Mouse (Mus musculus) kidney, adult 9 months (tissue): ENCODE results near the gene Hist1h4i.
"Not testable (repeated sequence)": the region's sequence is repeated elsewhere in the genome, so short reads cannot be mapped to it uniquely, and the experiment has no call there.

Experiments
- DNase-seq: peaks from one replicate; pipeline ENCODE4 v3.0.0; 2022

Hist1h4i gene

GRCm38 (mm10) chr13:22041142-22041536 is at the start of gene Hist1h4i:
TSS of gene Hist1h4i (minus strand) at chr13:22041362.
- peak; percentile 95 for DNase-seq

GRCm38 (mm10) chr13:22084140-22084539 is 43.0 kb upstream of the Hist1h4i start, which contains the start of gene Vmn1r188:
TSS of gene Vmn1r188 (plus strand) at chr13:22084440.
- DNase-seq = not testable (repeated sequence)

DNA sequence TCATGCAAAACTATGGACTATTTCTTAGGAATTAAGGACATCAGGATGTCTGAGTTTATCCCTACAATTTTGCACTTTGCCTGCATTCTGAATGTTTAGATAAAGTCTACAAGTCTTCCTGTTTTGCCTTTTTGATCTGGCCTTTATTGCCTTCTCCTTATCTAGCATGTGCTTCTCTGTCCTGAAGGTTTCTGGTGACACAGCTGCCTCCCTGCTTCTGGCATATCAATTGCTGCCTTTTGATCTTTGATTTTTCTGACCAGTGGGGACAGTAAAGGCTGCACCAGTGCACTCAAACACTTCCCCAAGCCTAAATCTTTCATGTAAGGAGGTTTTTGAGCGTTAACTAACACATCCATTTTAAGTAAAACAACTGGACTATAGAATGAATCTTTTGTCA is 22.3 kb upstream of the Hist1h4i start:
- no peak for DNase-seq

DNA sequence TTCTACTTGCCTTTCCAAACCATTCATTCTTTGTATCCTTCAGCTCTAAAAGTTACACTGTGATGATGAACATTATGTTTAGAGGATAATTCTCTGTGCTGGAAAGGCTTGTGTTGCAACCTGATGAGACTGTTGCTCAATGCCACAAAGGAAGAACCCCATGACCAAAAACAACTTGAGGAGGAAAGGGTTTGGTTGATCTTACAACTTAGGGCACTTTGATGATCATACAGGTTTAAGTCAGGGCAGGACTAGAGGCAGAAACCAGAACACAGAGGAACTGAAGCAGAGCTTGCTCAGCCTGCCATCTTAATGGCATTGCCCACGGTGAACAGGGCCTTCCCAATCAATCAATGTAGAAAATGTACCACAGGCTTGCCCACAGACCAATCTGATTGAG is 20.3 kb upstream of the Hist1h4i start:
- no peak for DNase-seq

DNA sequence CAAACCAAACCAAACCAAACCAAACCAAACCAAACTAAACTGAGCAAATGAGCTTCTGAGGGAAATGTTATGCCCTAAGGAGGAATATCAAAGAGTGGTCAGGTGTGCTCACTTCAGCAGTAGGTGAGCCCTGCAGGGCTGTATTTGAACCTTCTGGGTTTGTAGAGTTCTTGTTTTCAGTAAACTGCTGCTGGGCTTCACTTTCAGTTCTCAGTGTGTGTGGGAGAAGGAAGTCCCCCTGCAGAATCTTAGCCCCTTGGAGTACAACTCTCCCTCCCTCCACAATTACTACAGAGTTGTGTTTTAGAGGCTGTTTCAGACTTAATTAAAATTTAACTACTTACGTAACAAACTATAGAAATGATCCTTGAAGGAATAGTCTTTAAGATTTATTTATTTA is 12.6 kb upstream of the Hist1h4i start:
- DNase-seq = no peak

GRCm38 (mm10) chr13:22051523-22051859 is 10.3 kb upstream of the Hist1h4i start:
- DNase-seq = no peak

DNA sequence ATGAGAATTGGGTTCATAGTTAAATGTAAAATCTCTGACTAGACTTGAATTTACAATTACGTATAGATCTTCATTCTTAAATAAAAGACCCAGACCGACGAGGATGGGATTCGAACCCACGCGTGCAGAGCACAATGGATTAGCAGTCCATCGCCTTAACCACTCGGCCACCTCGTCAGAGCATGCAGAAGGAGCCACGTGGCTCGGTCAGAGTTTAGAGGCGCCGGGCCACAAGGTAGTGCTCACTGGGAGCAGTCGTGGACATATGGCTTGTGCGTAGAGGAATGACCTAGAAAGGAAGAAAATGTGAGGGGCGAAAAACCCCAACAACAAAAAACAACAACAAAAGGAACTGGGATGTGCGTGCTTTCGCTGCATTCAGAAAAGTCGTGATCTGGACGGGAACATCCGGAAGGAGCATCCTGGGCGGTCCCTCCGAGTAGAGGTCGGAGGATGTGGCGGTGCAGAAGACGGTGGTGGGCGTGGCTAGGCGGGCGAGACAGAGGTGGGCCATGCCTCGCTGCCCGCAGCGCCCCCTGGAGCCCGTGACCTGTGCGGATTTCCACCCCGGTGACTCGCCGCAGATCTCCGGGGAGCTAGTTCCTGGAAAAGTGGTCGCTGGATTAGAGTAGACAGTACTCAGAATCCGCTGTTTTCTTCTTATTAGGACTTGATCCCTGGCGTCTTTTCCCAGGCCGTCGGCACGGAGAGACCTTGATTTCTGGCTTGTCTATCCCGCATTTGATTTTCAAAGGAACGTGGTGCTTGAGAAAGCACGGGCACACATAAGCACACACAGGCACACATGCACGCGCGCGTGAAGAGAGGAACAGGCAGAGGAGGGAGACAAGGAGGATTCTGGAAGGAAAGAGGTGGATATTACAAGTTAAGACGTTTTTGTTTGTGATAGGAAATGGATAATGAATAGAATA is 9.7 kb upstream of the Hist1h4i start:
- DNase-seq = peak; percentile 84

GRCm38 (mm10) chr13:22049737-22050440 is 8.7 kb upstream of the Hist1h4i start:
- DNase-seq = no peak

- no peak for DNase-seq
Measured at GRCm38 (mm10) chr13:22049041-22049440, 7.9 kb upstream of the Hist1h4i start.

- DNase-seq = no peak
Measured at GRCm38 (mm10) chr13:22045311-22045710, 4.1 kb upstream of the Hist1h4i start.

- no peak for DNase-seq
Measured at GRCm38 (mm10) chr13:22044432-22045155, 3.4 kb upstream of the Hist1h4i start.

- peak; percentile 73 for DNase-seq
Measured at GRCm38 (mm10) chr13:22043503-22044431, 2.6 kb upstream of the Hist1h4i start.

GRCm38 (mm10) chr13:22042568-22043502 is 1.7 kb upstream of the Hist1h4i start, which contains the start of the genes Hist1h2ag and Hist1h2bj:
TSS of gene Hist1h2ag (minus strand) at chr13:22042944.
TSS of gene Hist1h2bj (plus strand) at chr13:22043214.
- DNase-seq = peak; percentile 97

GRCm38 (mm10) chr13:22041651-22042567 is 747 bp upstream of the Hist1h4i start:
- DNase-seq = no peak

DNA sequence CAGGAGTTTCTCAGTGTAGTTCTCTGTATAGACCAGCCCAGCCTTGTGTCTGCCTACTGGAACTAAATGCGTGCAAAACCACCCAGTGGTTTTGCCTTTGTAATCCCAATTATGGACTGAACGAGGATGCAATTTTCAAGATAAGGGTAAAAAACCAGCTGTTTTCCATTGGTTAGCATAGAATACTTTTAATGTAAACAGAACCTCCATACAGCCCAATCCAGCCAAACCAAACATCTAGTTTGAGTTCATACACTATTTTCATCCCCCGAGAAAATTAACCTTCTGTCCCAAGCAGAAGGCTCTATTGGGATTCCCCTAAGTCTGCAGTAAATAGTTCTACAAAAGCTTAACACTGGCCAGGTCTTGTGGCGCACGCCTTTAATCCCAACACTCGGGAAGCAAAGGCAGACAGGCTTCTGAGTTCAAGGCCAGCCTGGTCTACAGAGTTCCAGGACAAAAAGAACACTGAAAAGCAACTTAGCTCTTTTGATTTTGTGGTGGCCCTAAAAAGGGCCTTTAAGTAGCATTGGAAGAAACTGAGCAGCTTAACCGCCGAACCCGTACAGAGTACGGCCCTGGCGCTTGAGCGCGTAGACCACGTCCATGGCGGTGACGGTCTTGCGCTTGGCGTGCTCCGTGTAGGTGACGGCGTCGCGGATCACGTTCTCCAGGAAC is 559 bp downstream of the Hist1h4i start:
- no peak for DNase-seq

- no peak for DNase-seq
Measured at GRCm38 (mm10) chr13:22039951-22040463, 1.2 kb downstream of the Hist1h4i start.

DNA sequence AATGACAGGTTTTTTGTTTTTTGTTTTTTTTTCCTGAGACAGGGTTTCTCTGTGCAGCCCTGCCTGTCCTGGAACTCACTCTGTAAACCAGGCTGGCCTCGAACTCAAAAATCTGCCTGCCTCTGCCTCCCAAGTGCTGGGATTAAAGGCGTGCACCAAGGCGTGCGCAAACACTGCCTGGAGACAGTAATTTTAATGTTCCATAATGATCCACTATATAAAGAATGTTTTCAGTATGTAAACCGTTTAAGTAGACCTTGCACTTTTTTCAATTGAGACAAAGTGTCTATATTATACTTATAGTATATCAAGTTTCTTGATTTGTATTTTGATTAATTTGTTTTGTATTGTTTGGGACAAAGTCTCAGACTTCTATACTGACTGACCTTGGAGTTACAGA is 1.8 kb downstream of the Hist1h4i start:
- DNase-seq = no peak

DNA sequence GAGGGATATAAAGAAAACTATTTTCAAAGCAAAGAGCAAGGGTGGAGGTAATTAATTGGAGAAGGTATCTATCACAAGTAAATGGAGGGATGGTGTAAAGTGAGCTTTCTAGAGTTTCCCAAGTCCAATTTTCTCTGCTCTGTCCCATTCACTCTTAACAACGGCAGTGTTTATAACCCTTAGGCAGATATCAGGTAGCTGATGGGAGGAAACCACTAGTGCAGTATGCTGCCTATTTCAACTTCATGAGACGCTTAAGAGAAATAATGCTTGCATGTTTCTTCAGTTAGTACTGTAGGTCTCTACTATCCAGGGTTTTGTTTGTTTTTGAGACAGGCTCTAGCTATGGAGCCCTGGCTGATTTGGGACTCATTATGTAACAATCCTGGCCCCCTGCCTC is 3.7 kb downstream of the Hist1h4i start:
- DNase-seq = no peak

GRCm38 (mm10) chr13:22036986-22037385 is 4.2 kb downstream of the Hist1h4i start:
- no peak for DNase-seq
